Comparison of ENCODE assay signal across 17 mouse cellular contexts in the genomic region with DNA sequence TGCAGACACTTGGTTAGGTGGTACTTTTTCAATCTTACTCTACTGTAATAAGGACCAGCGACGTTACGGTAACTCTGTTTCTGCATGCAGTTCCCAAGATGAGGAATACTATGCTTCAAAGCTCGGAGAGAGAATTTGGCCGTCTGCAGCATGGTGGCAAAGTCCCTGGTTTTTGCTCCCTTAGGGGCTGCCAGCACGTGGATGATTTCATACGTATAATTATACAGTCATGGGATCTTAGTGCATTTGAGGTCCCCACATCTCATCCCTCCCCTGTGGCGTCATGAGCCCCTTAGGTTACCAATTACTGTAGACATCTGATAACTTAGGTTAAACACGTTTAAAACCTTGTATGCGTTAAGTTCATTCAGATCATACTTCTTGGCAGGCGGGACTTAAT. TPM values are rescaled to one million over a fixed set of nuclear protein-coding genes. Genes with fewer than 3 reads are reported as not detected.
DNase-seq lines count a peak whose midpoint lies in the region; ATAC-seq lines count a peak whose summit lies in the region.
"Had no signal": no experiment of that assay in that cellular context is flagged by ENCODE, and none has a peak within 500 bp of the region (broad histone marks: within the 10 kb centered on the region; RNA-seq: fewer than 3 reads in every experiment).

No protein-coding gene starts in this region.

- H3K4me3 ChIP-seq in heart, embryonic 13.5 days: no peak overlapping the region
- H3K4me3 ChIP-seq in midbrain, embryonic 12.5 days: no peak overlapping the region
- H3K4me3 ChIP-seq in midbrain, embryonic 11.5 days (ENCODE audit: low read depth, low read length): no peak overlapping the region
- H3K4me3 ChIP-seq in neural tube, embryonic 13.5 days: no peak overlapping the region

- no peaks in the 10 kb centered on the region for H3K27me3 ChIP-seq in heart, embryonic 13.5 days (replicated peaks)
- H3K27me3 ChIP-seq in midbrain, embryonic 12.5 days: no peaks in the 10 kb centered on the region
- no peaks in the 10 kb centered on the region for H3K27me3 ChIP-seq in midbrain, embryonic 11.5 days (ENCODE audit: control insufficient read depth, insufficient read depth, low read length)
- no peaks in the 10 kb centered on the region for H3K27me3 ChIP-seq in neural tube, embryonic 13.5 days
- H3K27me3 ChIP-seq: embryonic facial prominence, embryonic 15.5 days had no signal

- DNase-seq in cerebellum, adult 9-10 months: peak; percentile 49
- DNase-seq in cerebellum, adult 11-12 months: no peak
- DNase-seq in heart, postnatal 25 days (ENCODE audit: low spot score): no peak
- no peak for DNase-seq in midbrain, embryonic 11.5 days (ENCODE audit: low spot score, missing footprints)
- no peak for DNase-seq in thymus, postnatal 25 days
- DNase-seq: gastrocnemius, postnatal 36 days; kidney, adult 9 months; layer of hippocampus, postnatal 36 days; lung, adult 2 months; lung, postnatal 4 days; right cerebral cortex, adult 18-20 months had no signal

- no peak for ATAC-seq in heart, embryonic 13.5 days (ENCODE audit: extremely low read depth, insufficient number of reproducible peaks, low FRiP score, low TSS enrichment)
- no peak for ATAC-seq in midbrain, embryonic 12.5 days (ENCODE audit: low FRiP score, low read depth)
- ATAC-seq in midbrain, embryonic 11.5 days (ENCODE audit: low FRiP score): no peak
- ATAC-seq in neural tube, embryonic 13.5 days (ENCODE audit: low read depth): no peak

- H3K9me3 ChIP-seq in heart, embryonic 13.5 days: no peaks in the 10 kb centered on the region
- H3K9me3 ChIP-seq in midbrain, embryonic 12.5 days: no peaks in the 10 kb centered on the region
- H3K9me3 ChIP-seq in midbrain, embryonic 11.5 days (ENCODE audit: control insufficient read depth, low read length): no peaks in the 10 kb centered on the region
- no peaks in the 10 kb centered on the region for H3K9me3 ChIP-seq in neural tube, embryonic 13.5 days
- H3K9me3 ChIP-seq: embryonic facial prominence, embryonic 15.5 days; forebrain, embryonic 10.5 days; limb, embryonic 10.5 days had no signal

- intact Hi-C loops in heart, postnatal 25 days (cut with DNase I): no loop called here

- WGBS in heart, embryonic 13.5 days: 87% methylated on average over 11 of the region's 11 CpGs
- 90% methylated on average over 11 of the region's 11 CpGs for WGBS in midbrain, embryonic 12.5 days
- WGBS in midbrain, embryonic 11.5 days: 91% methylated on average over 11 of the region's 11 CpGs
- 86% methylated on average over 11 of the region's 11 CpGs for WGBS in neural tube, embryonic 13.5 days

- peaks cover 50% of the 10 kb centered on the region for H3K4me1 ChIP-seq in heart, embryonic 13.5 days
- H3K4me1 ChIP-seq in midbrain, embryonic 12.5 days: peaks cover 16% of the 10 kb centered on the region
- peaks cover 11% of the 10 kb centered on the region for H3K4me1 ChIP-seq in midbrain, embryonic 11.5 days (ENCODE audit: control insufficient read depth, insufficient read depth, low read length)
- peaks cover 21% of the 10 kb centered on the region for H3K4me1 ChIP-seq in neural tube, embryonic 13.5 days (replicated peaks)

- 0 out of 2 replicates have a peak overlapping the region, but pooled peaks have one; percentile 44 for H3K9ac ChIP-seq in heart, embryonic 13.5 days
- no peak overlapping the region for H3K9ac ChIP-seq in midbrain, embryonic 12.5 days (replicated peaks)
- H3K9ac ChIP-seq in midbrain, embryonic 11.5 days (ENCODE audit: low read length): no peak overlapping the region
- no peak overlapping the region for H3K9ac ChIP-seq in neural tube, embryonic 13.5 days
- H3K9ac ChIP-seq: embryonic facial prominence, embryonic 15.5 days had no signal

- H3K36me3 ChIP-seq in heart, embryonic 13.5 days: no peaks in the 10 kb centered on the region
- H3K36me3 ChIP-seq in midbrain, embryonic 12.5 days: no peaks in the 10 kb centered on the region
- H3K36me3 ChIP-seq in midbrain, embryonic 11.5 days (ENCODE audit: control insufficient read depth, insufficient read depth, low read length): no peaks in the 10 kb centered on the region
- H3K36me3 ChIP-seq in neural tube, embryonic 13.5 days: no peaks in the 10 kb centered on the region
- H3K36me3 ChIP-seq: embryonic facial prominence, embryonic 15.5 days; forebrain, embryonic 10.5 days; limb, embryonic 10.5 days had no signal

- no peak overlapping the region for H3K4me2 ChIP-seq in heart, embryonic 13.5 days
- H3K4me2 ChIP-seq in midbrain, embryonic 12.5 days (replicated peaks): 0 out of 2 replicates have a peak overlapping the region, but pooled peaks have one; percentile 5
- no peak overlapping the region for H3K4me2 ChIP-seq in midbrain, embryonic 11.5 days
- peak overlapping the region; percentile 67 for H3K4me2 ChIP-seq in neural tube, embryonic 13.5 days

- no peak overlapping the region for H3K27ac ChIP-seq in heart, embryonic 13.5 days (replicated peaks)
- no peak overlapping the region for H3K27ac ChIP-seq in midbrain, embryonic 12.5 days (replicated peaks)
- H3K27ac ChIP-seq in midbrain, embryonic 11.5 days (ENCODE audit: low read depth, low read length): no peak overlapping the region
- H3K27ac ChIP-seq in neural tube, embryonic 13.5 days (replicated peaks): no peak overlapping the region
- H3K27ac ChIP-seq: embryonic facial prominence, embryonic 15.5 days; limb, embryonic 10.5 days had no signal

RNA-seq across cellular contexts. Expression of gene Prepl, which starts 1.6 kb away (rescaled TPM):
- 22.5 and 22.7 TPM in 2 replicates for polyA plus RNA-seq in heart, embryonic 13.5 days (2015; fragmentation: Nextera tagmentation; extraction: Ambion mirVana)
- 100 to 1,000 TPM; 147 to 152 TPM for total RNA-seq in heart, postnatal 25 days (2021)
- 56.3 and 61.6 TPM in 2 replicates for polyA plus RNA-seq in midbrain, embryonic 12.5 days (2016; fragmentation: Nextera tagmentation; extraction: Ambion mirVana)
- polyA plus RNA-seq in midbrain, embryonic 11.5 days (2014; fragmentation: Nextera tagmentation; extraction: Ambion mirVana): 60.0 and 61.7 TPM in 2 replicates
- polyA plus RNA-seq in neural tube, embryonic 13.5 days (2015; fragmentation: Nextera tagmentation; extraction: Ambion mirVana): 93.5 and 111 TPM in 2 replicates

RNA-seq across cellular contexts. Expression of gene Camkmt, which starts 2.0 kb away (rescaled TPM):
- polyA plus RNA-seq in heart, embryonic 13.5 days (2015; fragmentation: Nextera tagmentation; extraction: Ambion mirVana): 6.2 and 6.5 TPM in 2 replicates
- 1 to 10 TPM; 2.2 to 2.5 TPM for total RNA-seq in heart, postnatal 25 days (2021)
- polyA plus RNA-seq in midbrain, embryonic 12.5 days (2016; fragmentation: Nextera tagmentation; extraction: Ambion mirVana): 14.5 and 15.3 TPM in 2 replicates
- 14.9 and 17.0 TPM in 2 replicates for polyA plus RNA-seq in midbrain, embryonic 11.5 days (2014; fragmentation: Nextera tagmentation; extraction: Ambion mirVana)
- polyA plus RNA-seq in neural tube, embryonic 13.5 days (2015; fragmentation: Nextera tagmentation; extraction: Ambion mirVana): 17.5 and 18.7 TPM in 2 replicates

Comparison
In these comparisons a context has a peak if more than half of its experiments do, and no peak if none do; other contexts are left out.
1. H3K4me2 ChIP-seq: peak in midbrain, embryonic 12.5 days (single experiment) and neural tube, embryonic 13.5 days (single experiment); none in heart, embryonic 13.5 days (single experiment) and midbrain, embryonic 11.5 days (single experiment).